Mouse (Mus musculus) MEL (cell line): ENCODE results near the gene Xbp1. TPM values are rescaled to one million over a fixed set of nuclear protein-coding genes. Genes with fewer than 3 reads are reported as not detected.

Source experiments
- DNase-seq: peaks from one replicate; pipeline ENCODE4 v3.0.0; 2011; ENCODE audit warnings: low read depth, low spot score
- H3K27ac ChIP-seq: 2 replicates; pipeline ENCODE4 v1.5.1; 2012; ENCODE audit warnings: low read depth, mild to moderate bottlenecking, control low read depth, low read length, moderate library complexity; ENCODE audit not compliant: control insufficient read depth
- H3K27me3 ChIP-seq, 2 experiments: fragments of 150-350 bp in 1 of 2; sonication (generic) in 1 of 2; 2 replicates each; pipeline ENCODE4 v1.6.1; 2012; ENCODE audit warnings: low read length in 2 of 2, mild to moderate bottlenecking in 2 of 2, improper control_type of control experiment in 1 of 2, moderate library complexity in 1 of 2; ENCODE audit not compliant: insufficient read depth in 2 of 2, control insufficient read depth in 1 of 2
- H3K36me3 ChIP-seq, 2 experiments: 2 replicates each; pipeline ENCODE4 v1.6.1; 2012 to 2014; ENCODE audit warnings: low read length in 2 of 2, improper control_type of control experiment in 1 of 2, inconsistent platforms in 1 of 2, mild to moderate bottlenecking in 1 of 2; ENCODE audit not compliant: insufficient read depth in 2 of 2, control insufficient read depth in 1 of 2
- H3K4me1 ChIP-seq, 2 experiments: fragments of 150-350 bp in 1 of 2; sonication (generic) in 1 of 2; 2 replicates each; pipeline ENCODE4 v1.6.1; 2012; ENCODE audit warnings: low read length in 2 of 2, improper control_type of control experiment in 1 of 2, mild to moderate bottlenecking in 1 of 2; ENCODE audit not compliant: insufficient read depth in 2 of 2, control insufficient read depth in 1 of 2
- H3K4me3 ChIP-seq, 2 experiments: fragments of 150-350 bp in 1 of 2; sonication (generic) in 1 of 2; 2 replicates each; pipeline ENCODE4 v1.5.1; 2012; ENCODE audit warnings: low read depth in 2 of 2, low read length in 2 of 2, mild to moderate bottlenecking in 2 of 2, moderate library complexity in 2 of 2, control low read depth in 1 of 2, improper control_type of control experiment in 1 of 2; ENCODE audit not compliant: control insufficient read depth in 1 of 2, insufficient read depth in 1 of 2
- H3K79me2 ChIP-seq: 2 replicates; pipeline ENCODE4 v1.6.1; 2012; ENCODE audit warnings: mild to moderate bottlenecking, low read length, moderate library complexity; ENCODE audit not compliant: control insufficient read depth, poor library complexity, insufficient read depth
- H3K9ac ChIP-seq: 2 replicates; pipeline ENCODE4 v1.6.1; 2012; ENCODE audit warnings: low read depth, mild to moderate bottlenecking, control low read depth, low read length, moderate library complexity; ENCODE audit not compliant: control insufficient read depth, poor library complexity, severe bottlenecking
- H3K9me3 ChIP-seq: fragments of 150-350 bp; sonication (generic); replicated peaks from 2 replicates; pipeline ENCODE4 v1.6.1; 2012; ENCODE audit warnings: mild to moderate bottlenecking, low read length, improper control_type of control experiment, moderate library complexity; ENCODE audit not compliant: insufficient read depth
- CHD2 ChIP-seq: IDR thresholded peaks from 2 replicates; pipeline ENCODE4 v1.6.1; 2011; ENCODE audit warnings: low read length, improper control_type of control experiment
- EP300 ChIP-seq, 2 experiments: IDR thresholded peaks; 2 replicates each; pipeline ENCODE4 v1.6.1; 2011; ENCODE audit warnings: improper control_type of control experiment in 2 of 2, low read length in 2 of 2, low read depth in 1 of 2, mild to moderate bottlenecking in 1 of 2
- ETS1 ChIP-seq: IDR thresholded peaks from 2 replicates; pipeline ENCODE4 v1.6.1; 2012; ENCODE audit warnings: low read depth, mild to moderate bottlenecking, inconsistent platforms, low read length, improper control_type of control experiment, moderate library complexity
- HCFC1 ChIP-seq: IDR thresholded peaks from 2 replicates; pipeline ENCODE4 v1.6.1; 2012; ENCODE audit warnings: low read depth, mild to moderate bottlenecking, inconsistent platforms, low read length, improper control_type of control experiment, moderate library complexity
- MEF2A ChIP-seq: IDR thresholded peaks from 2 replicates; pipeline ENCODE4 v1.6.1; 2014; ENCODE audit warnings: low read depth, mild to moderate bottlenecking, inconsistent platforms, low read length, improper control_type of control experiment; ENCODE audit not compliant: poor library complexity, insufficient replicate concordance, severe bottlenecking; ENCODE audit errors: extremely low read depth
- MXI1 ChIP-seq: IDR thresholded peaks from 2 replicates; pipeline ENCODE4 v1.6.1; 2011; ENCODE audit warnings: mild to moderate bottlenecking, low read depth, low read length, improper control_type of control experiment
- MYB ChIP-seq: IDR thresholded peaks from 2 replicates; pipeline ENCODE4 v1.6.1; 2011; ENCODE audit warnings: mild to moderate bottlenecking, low read depth, low read length, improper control_type of control experiment
- MYC ChIP-seq: IDR thresholded peaks from 2 replicates; pipeline ENCODE4 v1.6.1; 2011; ENCODE audit warnings: low read depth, mild to moderate bottlenecking, low read length, improper control_type of control experiment, moderate library complexity
- NELFE ChIP-seq: IDR thresholded peaks from 2 replicates; pipeline ENCODE4 v1.6.1; 2011; ENCODE audit warnings: low read depth, low read length, improper control_type of control experiment
- POLR2A ChIP-seq, 2 experiments: IDR thresholded peaks; 2 replicates each; pipeline ENCODE4 v1.6.1; 2011 to 2012; ENCODE audit warnings: low read length in 2 of 2, mild to moderate bottlenecking in 2 of 2, control low read depth in 1 of 2, improper control_type of control experiment in 1 of 2, low read depth in 1 of 2, moderate library complexity in 1 of 2; ENCODE audit not compliant: control insufficient read depth in 1 of 2, insufficient read depth in 1 of 2, poor library complexity in 1 of 2
- POLR2AphosphoS2 ChIP-seq: IDR thresholded peaks from 2 replicates; pipeline ENCODE4 v1.6.1; 2011; ENCODE audit warnings: low read length, improper control_type of control experiment
- SIN3A ChIP-seq: IDR thresholded peaks from 2 replicates; pipeline ENCODE4 v1.6.1; 2012; ENCODE audit warnings: low read length, improper control_type of control experiment, inconsistent platforms
- SMC3 ChIP-seq: IDR thresholded peaks from 2 replicates; pipeline ENCODE4 v1.6.1; 2011; ENCODE audit warnings: low read depth, low read length, improper control_type of control experiment
- TBP ChIP-seq: IDR thresholded peaks from 2 replicates; pipeline ENCODE4 v1.8.0; 2011; ENCODE audit warnings: low read depth, low read length, improper control_type of control experiment
- ZMIZ1 ChIP-seq: IDR thresholded peaks from 2 replicates; pipeline ENCODE4 v1.6.1; 2012; ENCODE audit warnings: low read depth, mild to moderate bottlenecking, inconsistent platforms, low read length, improper control_type of control experiment, moderate library complexity
- ZNF384 ChIP-seq: IDR thresholded peaks from 2 replicates; pipeline ENCODE4 v1.6.1; 2012; ENCODE audit warnings: low read depth, mild to moderate bottlenecking, inconsistent platforms, low read length, improper control_type of control experiment
- polyA plus RNA-seq, 2 experiments: library from polyadenylated mRNA; stranded (reverse) in 1 of 2; unstranded in 1 of 2; fragments of >175 nt in 1 of 2; fragments of >200 nt in 1 of 2; gene quantifications; 2 replicates each; pipeline versions ENCODE4 v1.2.1 to v1.2.4; 2012; ENCODE audit warnings: low replicate concordance in 2 of 2, low read depth in 1 of 2; ENCODE audit not compliant: insufficient read length in 2 of 2, insufficient read depth in 1 of 2, missing spikeins in 1 of 2
- total RNA-seq: library from RNA; depleted of rRNA; stranded (reverse); fragments of 300-350 nt; gene quantifications from 2 replicates; pipeline ENCODE4 v1.2.3, GENCODE M21; 2012

Xbp1 gene
- total and polyA plus RNA-seq, 3 experiments: 81.8 to 101 TPM; not detected in 1

DNA sequence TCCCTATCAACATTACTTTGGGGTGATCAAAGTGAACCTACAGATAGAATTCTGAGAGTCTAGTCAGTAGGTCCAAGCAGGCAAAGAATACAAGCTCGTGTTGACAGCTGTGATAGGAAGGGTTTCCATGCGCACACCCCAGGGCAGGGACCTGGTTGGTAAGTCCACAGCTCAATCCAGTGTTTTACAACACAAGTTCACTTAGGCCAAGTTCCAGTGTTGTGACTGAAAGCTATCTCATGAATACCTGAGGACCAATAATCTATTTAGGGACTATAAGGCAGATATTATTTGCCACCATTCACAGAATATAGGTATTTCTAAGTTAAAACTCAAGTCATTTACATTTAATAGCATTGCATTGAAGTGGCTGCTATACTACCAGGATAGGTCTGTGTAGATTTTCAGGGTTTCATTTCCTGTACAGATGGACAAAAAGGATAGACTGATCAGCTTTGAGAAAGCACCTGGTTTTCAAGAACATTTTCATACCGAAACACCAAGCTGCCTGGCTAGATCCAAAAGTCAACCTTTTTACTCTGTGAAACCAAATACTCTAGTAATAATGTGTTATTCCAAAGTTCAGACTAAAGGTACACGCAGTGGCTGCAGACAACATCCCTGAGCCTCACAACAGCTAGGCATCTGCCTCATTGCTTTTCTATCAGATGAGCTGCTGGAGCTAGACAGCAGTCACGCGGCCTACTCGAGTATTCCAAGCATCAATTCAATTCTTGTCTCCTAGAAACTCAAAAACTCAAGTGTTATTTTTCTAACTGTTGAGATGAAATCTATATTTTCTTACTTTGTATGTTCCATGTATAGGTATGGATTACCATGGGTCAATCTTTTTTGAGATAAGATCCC is 6.3 kb downstream of the Xbp1 start:
- TF ChIP-seq POLR2A (IDR thresholded peaks at IDR 0.05; ENCODE audit: control insufficient read depth in 1 of 2, insufficient read depth in 1 of 2, low read depth in 1 of 2, low read length in 2 of 2, poor library complexity in 1 of 2) (peak; percentile 24 to 46; a peak in 2 of 4 replicates), POLR2AphosphoS2 (peak; percentile 98), NELFE (peak; percentile 11; the same call in 1 of the 2 replicates), MEF2A (no peak), EP300 (IDR thresholded peaks at IDR 0.05; ENCODE audit: low read depth in 1 of 2, low read length in 2 of 2) (no peak), ZMIZ1 (peak; percentile 37; the same call in 1 of the 2 replicates), MYB (peak; percentile 20; the same call in 1 of the 2 replicates), MYC (no peak), HCFC1 (no peak), SIN3A (peak; percentile 33; the same call in 1 of the 2 replicates), SMC3 (peak; percentile 2), CHD2 (peak; percentile 14; the same call in 1 of the 2 replicates), ETS1 (no peak)
- no peaks in the 10 kb centered on the region for H3K9me3 ChIP-seq
- H3K27ac ChIP-seq: no peak overlapping the region
- peaks cover 42 to 48% of the 10 kb centered on the region in 2 experiments for H3K36me3 ChIP-seq
- no peaks in the 10 kb centered on the region for H3K27me3 ChIP-seq
- H3K79me2 ChIP-seq: peaks cover 22% of the 10 kb centered on the region
- H3K9ac ChIP-seq: no peak overlapping the region
- DNase-seq: peak; percentile 51
- H3K4me1 ChIP-seq: peaks cover 9 to 23% of the 10 kb centered on the region in 2 experiments
- no peak overlapping the region for H3K4me3 ChIP-seq

DNA sequence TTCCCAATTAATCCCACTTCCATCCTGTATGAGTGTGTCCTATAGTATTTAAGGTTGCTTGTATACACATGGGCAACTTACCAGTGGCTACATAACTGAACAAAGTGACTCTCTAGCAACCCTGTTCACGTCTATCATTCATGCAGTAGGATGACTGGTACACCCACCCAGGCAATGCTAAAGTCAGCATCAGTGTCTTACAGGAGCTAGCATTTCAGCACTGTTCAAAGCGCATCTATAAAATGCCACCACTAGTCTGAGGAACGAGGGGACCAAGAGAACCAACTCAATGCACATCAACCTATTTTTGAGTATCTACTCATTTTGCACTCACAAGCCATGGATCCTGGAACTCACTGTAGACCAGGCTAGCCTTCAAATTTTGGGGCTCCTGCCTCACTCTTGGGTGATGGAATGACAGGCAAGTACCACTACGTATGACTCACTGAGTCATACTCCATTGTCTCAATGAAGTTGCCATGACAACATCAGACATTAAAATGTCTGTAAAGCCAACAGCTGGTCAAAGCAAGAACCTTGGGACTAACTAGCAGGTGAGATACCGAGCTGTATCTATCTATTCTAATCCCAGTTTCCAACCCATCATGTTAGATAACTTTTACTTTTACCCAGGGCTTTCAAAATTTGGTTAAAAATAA is 7.5 kb downstream of the Xbp1 start:
- no peaks in the 10 kb centered on the region for H3K27me3 ChIP-seq
- TF ChIP-seq MXI1 (no peak), TBP (no peak), ZNF384 (no peak), CHD2 (no peak), POLR2A (IDR thresholded peaks at IDR 0.05; ENCODE audit: control insufficient read depth in 1 of 2, insufficient read depth in 1 of 2, low read depth in 1 of 2, low read length in 2 of 2, poor library complexity in 1 of 2) (peak in 1 of 2 experiments; percentile 18; a peak in 1 of 4 replicates)
- TF ChIP-seq, all 39 proteins: peak for 1
- Histone ChIP-seq H3K4me3 (no peak overlapping the region), H3K9ac (no peak overlapping the region), H3K27ac (no peak overlapping the region), H3K36me3 (peaks cover 38 to 46% of the 10 kb centered on the region in 2 experiments), H3K9me3 (no peaks in the 10 kb centered on the region), H3K79me2 (peaks cover 11% of the 10 kb centered on the region), H3K4me1 (peaks cover 5 to 15% of the 10 kb centered on the region in 2 experiments)
- peak; percentile 47 for DNase-seq
